Mouse (Mus musculus) MEL-GATA-1-ER (cell line): ENCODE measurements around the gene Crtam.

Experiments used
- DNase-seq: peaks from one replicate; pipeline ENCODE4 v3.0.0-alpha.2; 2012; ENCODE audit warnings: low read depth; ENCODE audit errors: extremely low read depth

Gene Crtam

DNA sequence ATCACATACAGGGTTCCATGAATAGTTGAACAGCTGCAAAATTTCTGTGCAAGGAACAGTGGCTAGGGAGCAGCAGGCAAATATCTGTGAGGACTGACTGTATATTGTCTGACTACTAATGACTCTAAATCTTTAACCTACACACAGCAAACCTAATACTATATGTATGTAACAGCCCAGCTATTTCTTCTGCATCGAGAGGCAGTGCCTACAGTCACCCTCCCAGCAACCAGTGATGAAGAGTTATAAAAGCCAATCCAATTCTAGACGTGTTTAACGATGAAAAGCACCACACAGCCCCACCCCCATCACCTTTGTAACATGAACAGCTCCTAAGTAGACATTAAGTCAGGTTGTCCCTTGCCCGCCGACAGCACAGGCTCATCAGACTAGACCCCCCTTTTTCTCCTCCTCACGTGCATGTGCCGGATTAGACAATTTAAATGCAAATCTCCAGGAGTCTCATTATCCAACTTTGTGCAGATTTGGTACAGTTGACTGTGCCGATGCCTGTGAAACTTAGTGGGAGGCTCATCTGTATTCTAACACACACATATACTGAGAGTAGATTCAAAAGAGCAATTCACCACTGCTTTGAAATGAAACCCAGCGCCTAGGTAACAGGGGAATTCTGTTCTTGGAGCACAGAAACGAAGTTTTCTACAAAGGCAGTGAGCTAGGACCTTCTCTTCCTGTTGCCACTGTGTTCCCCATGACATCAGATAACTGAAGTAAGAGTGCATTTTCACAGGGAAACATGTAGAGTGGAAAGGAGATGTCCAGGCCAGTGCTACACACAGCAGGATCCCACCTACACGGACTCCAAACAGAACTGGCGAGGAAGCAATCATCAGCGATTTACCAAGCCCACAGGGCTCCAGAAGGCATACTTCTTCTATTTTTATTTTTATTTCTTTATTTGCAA, 7.3 kb upstream of the Crtam start:
- no peak for DNase-seq

GRCm38 (mm10) chr9:41007785-41008184, 3.4 kb upstream of the Crtam start:
- DNase-seq: no peak

DNA sequence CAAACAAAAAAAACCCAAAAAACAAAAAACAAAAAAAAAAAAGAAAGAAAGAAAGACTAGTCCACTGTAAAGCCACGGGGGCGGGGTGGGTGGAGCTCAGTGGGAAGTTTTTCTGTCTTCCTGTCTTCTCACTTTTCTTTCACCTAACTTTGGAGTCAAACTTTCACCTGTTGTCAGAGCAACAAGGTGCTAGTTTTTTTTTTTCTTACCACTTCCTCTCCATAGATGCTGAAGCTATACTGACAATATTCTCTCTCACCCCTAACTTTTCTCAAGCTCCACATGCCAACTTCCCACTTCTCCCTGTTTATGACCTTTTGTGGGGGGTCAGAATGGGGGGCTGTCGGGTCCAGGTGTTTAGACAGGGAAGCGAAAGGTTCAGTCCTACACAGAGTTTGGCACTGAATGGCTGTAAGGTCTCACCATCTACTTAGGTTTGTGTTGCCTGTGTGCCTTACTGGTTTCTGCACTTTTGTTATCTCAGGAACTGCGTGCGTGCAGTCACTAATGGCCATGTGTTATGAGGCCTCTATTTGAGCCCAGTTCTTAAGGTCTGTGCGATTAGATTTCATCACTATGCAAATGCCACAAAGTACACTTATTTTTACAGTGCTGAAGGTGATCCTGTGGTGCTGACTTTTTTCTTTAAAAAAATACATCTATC, 7.2 kb downstream of the Crtam start:
- DNase-seq: no peak

- DNase-seq: no peak
These were observed 10.4 kb downstream of the Crtam start for GRCm38 (mm10) chr9:40994075-40994474.

GRCm38 (mm10) chr9:40991511-40991910, 12.9 kb downstream of the Crtam start:
- no peak for DNase-seq

DNA sequence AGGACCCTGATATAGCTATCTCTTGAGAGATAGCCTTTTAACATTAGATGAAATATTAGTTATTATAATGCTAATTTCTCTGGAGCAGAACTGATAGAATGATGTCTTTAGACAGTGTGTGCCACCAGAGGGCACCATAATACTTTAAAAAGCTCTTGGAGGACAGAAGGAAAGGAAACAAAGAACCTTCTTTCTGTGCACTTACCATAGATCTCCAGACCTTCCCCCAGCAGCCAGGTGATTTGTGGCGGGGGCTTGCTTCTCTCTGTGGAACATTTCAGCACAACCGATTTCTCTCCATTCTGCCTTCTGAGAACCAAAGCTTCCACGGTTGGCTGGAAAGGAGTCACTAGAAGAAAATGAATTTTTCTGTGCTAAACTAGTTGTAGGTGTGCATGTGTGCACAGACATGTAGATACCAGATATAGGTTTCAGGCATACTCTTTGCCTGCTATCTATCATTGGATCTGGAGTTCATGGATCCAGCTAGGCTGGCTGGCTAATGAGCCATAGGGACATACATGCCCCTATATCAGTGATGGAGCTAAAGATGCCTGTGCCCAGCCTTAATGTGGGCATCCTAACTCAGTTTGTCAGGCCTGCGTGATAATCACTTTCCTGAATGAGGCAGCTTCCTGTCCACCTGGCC, 14.4 kb downstream of the Crtam start:
- peak; percentile 36 for DNase-seq

GRCm38 (mm10) chr9:40984313-40984712, 20.1 kb downstream of the Crtam start:
- no peak for DNase-seq

DNA sequence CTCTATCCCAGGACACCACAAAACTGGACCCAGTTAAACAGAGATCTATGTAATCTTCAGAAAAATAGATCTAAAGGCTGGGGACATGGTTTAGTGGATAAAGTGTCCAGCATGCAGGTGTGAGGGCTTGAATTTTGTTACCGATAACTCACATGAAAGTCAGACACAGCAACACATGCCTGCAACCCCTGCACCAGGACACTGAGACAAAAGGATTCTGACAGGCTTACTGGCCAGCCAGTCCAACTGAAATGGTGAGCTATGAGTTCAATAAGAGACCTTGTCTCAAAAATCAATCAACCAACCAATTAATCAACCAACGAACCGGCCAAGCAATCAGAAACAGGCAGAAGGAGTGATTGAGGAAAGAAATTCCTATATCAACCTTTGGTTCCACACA, 20.7 kb downstream of the Crtam start:
- no peak for DNase-seq

DNA sequence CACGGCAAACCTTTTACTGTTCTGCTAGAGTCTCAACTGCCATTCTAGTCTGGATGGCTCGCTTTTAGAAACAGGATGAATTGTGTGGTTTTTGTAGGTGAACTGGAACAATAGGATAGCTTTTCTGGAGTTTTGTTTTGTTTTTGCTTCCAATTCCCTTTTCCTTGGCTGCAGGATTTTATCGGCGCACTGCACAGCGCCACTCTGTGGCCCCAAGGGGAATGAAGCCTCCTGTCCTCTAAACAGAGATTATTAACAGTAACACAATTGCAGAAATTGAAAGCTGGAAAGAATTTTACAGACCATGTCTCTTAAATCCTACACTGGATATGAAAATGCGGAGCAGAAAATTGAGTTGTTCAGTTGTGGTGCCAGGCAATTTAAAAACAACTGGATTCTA, 21.9 kb downstream of the Crtam start:
- peak; percentile 16 for DNase-seq

DNA sequence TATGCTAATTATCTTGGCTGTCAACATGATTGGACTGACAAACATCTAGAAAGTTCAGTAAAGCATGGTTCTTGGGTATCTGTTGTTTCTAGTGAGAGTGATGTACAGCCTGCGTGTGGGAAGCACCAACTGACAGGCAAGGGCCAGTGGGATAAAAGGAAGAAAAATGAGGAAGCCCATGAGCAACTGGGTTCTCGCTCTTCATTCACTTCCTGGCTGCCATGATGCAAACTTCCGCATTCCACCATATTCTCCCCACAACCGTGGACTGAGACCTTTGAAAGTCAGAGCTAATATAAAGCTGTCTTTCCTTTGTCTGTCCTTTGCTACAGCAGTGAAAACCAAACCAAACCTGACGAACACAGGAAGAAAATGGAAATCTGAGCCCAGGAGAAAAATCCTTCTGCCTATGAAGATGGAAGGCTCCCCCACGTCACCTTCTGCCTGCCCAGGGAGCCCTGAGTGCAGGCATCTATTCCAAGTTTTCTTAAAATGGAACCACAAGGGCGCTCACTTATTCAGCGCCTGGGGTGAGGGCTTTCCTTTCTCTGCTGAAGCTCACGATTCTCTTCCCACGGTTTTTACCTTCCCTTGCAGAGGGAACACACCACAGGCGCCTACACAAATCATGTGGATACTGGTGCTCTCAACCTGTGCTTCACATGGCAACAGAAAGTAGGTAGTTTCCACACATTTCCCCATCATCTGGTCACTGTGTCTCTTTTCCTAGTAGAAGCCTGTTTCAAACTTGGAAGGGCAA, 30.2 kb downstream of the Crtam start:
- DNase-seq: no peak

- DNase-seq: no peak
These were observed 40.1 kb downstream of the Crtam start for GRCm38 (mm10) chr9:40964418-40964714.

- no peak for DNase-seq
These were observed 40.6 kb downstream of the Crtam start, which contains the start of gene Jhy for GRCm38 (mm10) chr9:40963586-40964417. Gene Jhy, minus strand, starts transcription at chr9:40964118.

DNA sequence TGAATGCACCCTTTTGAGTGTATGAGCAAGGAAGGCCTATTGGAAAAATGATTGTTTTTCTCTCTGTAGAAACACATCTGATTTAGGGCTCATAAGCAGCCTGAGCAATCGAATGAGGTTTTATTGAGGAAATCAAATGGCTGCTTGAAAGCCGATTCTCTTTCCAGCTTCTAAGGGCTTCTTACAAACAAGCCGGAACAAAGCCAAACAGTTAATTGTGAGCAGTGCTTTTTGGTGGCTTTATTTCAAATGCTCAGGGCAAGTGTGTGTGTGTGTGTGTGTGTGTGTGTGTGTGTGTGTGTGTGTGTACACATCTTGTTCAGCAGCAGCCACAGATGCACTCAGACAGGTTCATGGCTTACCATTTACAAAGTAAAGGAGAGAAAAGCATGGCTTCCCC, 43.0 kb downstream of the Crtam start:
- no peak for DNase-seq

DNA sequence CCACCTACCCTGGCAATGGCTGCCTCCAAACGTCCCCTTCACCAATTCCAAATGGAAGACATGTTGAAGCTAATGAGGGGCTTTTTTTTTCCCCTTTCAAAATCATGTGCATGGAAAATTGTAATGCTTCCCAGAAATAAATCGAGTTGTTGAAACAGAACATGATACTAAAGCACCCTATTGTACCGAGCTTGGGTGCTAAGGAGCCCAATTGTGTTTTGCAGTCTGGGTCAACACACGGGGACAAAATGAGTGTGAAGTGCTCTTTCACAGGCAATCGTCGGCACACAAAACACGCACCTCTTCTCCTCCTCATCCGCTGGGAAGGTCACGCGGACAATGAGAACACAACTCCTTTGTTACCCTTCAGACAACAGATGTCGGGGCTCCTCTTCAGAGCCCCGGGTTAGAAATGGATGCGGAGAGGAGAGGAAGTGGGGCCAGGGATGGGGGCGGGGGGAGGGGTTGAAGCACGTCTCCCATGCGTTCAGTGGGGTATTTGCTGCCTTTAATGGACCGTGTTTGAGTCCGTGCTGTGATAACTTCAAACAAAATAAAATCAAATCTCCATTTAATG, 55.3 kb downstream of the Crtam start:
- DNase-seq: no peak

DNA sequence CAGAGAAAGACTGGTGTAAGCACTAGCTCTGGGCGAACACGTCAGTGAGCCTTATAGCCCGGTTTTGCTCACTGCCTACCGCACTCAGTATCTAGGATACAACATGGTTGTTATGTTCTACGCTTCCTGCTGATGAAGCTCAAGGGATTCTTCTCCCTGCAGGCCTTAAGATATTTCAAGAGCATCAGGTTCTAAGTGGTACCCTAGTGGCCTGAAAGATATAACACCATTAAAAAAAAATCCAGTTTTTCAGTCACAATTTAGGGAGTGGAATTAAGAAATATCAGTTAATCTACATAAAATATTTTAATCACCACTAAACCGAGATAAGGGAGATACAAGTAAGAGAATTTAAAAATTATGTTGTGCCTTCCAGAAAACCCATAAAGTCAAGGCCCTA, 56.0 kb downstream of the Crtam start:
- no peak for DNase-seq

GRCm38 (mm10) chr9:40947131-40947530, 57.3 kb downstream of the Crtam start:
- DNase-seq: no peak

- no peak for DNase-seq
These were observed 67.0 kb downstream of the Crtam start for GRCm38 (mm10) chr9:40937425-40937824.

- DNase-seq: no peak
These were observed 71.1 kb downstream of the Crtam start for GRCm38 (mm10) chr9:40933323-40933722.

DNA sequence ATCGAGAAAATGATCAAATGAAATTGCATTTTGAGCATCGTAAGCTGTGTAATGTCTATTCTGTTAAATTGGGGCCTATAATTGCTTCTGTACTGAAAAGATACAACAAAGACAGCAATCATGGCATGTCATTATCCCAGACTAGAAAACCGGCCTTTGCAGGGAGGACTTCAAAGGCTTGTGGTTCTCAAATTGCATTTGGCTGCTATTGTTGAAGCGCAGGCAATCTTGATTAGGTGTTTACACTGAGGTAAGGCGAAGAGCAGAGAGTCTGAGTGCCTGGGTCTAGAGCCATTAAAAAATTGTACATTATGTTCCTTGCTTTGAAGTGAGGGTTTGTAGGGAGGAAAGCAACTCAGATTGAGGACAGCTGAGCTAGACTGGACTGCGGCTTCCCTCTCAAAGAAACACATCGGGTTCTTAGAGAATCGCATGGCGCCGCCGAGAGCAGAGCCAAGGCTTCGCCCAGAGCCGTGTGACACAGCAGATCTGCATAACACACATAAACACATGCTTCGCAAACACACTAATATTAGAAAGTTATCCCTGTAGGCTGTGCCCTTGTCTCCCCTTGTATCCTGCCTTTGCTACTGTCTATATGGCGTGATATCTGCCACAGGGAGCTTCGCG, 77.0 kb downstream of the Crtam start:
- no peak for DNase-seq
